Mouse (Mus musculus): ENCODE results near the gene Gm34653. TPM values are rescaled to one million over a fixed set of nuclear protein-coding genes. Genes with fewer than 3 reads are reported as not detected.
A peak's percentile ranks its signal among the peaks of the same experiment; 100 is the strongest.
"Not testable (repeated sequence)": the region's sequence is repeated elsewhere in the genome, so short reads cannot be mapped to it uniquely, and the experiment has no call there.

Gm34653 gene
- total and polyA plus RNA-seq, 3 experiments: not detected

DNA sequence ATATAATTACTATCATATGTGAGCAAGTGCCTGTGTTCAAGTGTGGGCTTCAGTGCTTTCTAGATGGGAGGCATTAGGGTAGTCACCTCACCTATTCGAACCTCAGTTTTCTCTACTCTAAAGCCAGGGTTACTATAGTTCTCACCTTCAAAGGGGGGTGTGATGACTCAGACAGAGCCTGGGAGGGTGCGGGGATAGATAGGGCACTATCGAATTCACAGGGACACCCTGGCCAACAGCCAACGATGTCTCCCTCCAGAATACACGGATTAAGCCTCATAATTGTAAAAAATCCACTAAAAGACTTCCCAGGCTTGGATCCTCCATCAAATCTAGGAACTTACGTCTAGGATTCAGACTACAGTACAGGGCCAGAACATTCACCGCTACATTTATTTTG, 37.4 kb upstream of the Gm34653 start:
- no peak overlapping the region for H3K27ac ChIP-seq
- no peak for DNase-seq
- no peak overlapping the region for H3K4me3 ChIP-seq
- TF ChIP-seq EP300 (IDR thresholded peaks at IDR 0.05; ENCODE audit: insufficient read depth, low read depth, low read length) (no peak), POLR2A (IDR thresholded peaks at IDR 0.05; ENCODE audit: insufficient read depth, low read depth, low read length) (no peak), CTCF (IDR thresholded peaks at IDR 0.05) (no peak)
- intact Hi-C loops (cut with DNase I): no loop called here
- peaks cover 3% of the 10 kb centered on the region for H3K36me3 ChIP-seq (ENCODE audit: control insufficient read depth, insufficient read depth, low read length)
- H3K27me3 ChIP-seq (ENCODE audit: control insufficient read depth, insufficient read depth, low read length): no peaks in the 10 kb centered on the region
- H3K4me1 ChIP-seq (ENCODE audit: control insufficient read depth, insufficient read depth, low read length): peaks cover 2% of the 10 kb centered on the region; the same call in 1 of the 2 replicates
- no peaks in the 10 kb centered on the region for H3K79me2 ChIP-seq (replicated peaks; ENCODE audit: control insufficient read depth, insufficient read depth, low read length)
- 85% methylated on average over 7 of the region's 7 CpGs for whole genome bisulfite sequencing
- H3K9ac ChIP-seq (ENCODE audit: low read depth, low read length): no peak overlapping the region

DNA sequence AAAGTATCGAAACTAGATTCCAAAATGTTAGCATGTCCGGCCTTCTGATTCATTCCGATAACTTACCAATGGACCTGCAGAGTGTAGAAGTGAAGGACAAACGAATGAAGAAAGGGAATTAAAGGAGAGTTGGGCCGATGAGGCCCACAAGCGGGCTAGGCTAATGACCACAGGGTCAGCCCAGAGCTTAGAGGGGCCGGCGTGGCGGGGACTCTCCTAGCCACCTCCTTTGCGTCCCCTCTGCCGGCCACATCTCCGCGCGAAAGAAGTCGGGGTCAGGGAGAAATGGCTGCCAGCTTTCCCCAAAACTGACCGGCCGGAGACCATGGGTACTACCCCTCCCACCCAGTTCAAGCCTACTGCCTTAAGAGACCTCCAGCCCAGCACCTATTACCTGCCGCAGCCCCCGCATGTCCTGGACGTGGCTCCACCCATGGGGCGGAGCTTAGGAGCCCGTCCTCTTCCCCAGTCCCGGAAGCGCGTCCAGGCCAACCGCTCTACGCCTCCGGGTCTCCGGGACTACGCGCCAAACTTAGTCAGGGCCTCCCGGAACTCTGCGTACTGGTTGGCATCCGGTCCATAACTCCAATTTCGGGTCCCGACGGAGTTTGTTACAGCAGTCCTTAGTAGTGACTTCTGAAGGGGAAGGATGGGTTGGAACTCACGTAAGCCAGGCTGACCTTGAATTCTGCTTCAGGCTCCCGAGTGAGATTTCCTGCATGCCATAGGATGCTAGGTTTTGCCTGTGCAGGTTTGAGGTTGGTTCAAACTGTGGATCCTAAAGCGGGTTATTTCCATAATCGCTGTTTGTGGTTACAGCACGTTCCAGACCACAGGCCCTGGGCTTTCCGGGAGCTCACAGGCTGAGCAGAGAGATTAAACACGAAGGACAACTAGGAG, 33.2 kb upstream of the Gm34653 start, which contains the start of gene Rabepk:
TSS of gene Rabepk (minus strand) at position 556 of the 900 bp plus-strand sequence.
- DNase-seq: peak; percentile 90 to 92
- intact Hi-C loops (cut with DNase I): no loop called here

DNA sequence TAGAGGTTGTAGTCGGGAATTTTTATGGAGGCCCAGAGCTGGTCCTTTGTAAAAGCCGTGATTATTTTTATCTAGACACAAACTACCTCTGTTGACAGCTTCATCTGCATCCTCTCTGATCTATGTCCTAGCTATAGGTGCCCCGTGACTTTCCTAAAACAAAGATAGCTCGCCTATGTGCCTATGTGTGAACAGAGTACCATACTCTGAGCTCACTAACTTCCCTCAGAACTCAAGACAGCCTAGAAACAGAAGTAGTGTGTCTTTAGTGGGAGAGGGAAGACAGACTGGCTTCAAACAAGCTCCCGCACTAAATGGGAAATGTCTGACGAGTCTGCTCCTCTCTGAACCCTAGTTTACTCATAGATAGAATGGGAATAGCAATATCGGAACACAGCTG, 32.4 kb upstream of the Gm34653 start:
- Histone ChIP-seq H3K4me1 (ENCODE audit: control insufficient read depth, insufficient read depth, low read length) (peaks cover 9% of the 10 kb centered on the region), H3K27ac (peak overlapping the region; percentile 78; the same call in 1 of the 2 replicates), H3K36me3 (ENCODE audit: control insufficient read depth, insufficient read depth, low read length) (peaks cover 17% of the 10 kb centered on the region), H3K79me2 (replicated peaks; ENCODE audit: control insufficient read depth, insufficient read depth, low read length) (peaks cover 5% of the 10 kb centered on the region), H3K9ac (ENCODE audit: low read depth, low read length) (no peak overlapping the region), H3K27me3 (ENCODE audit: control insufficient read depth, insufficient read depth, low read length) (no peaks in the 10 kb centered on the region), H3K4me3 (peak overlapping the region; percentile 83; the same call in 1 of the 2 replicates)
- WGBS: 65% methylated on average over 7 of the region's 7 CpGs
- intact Hi-C loops (cut with DNase I): no loop called here
- DNase-seq: no peak
- no peak for TF ChIP-seq POLR2A (IDR thresholded peaks at IDR 0.05; ENCODE audit: insufficient read depth, low read depth, low read length)
- TF ChIP-seq EP300 (IDR thresholded peaks at IDR 0.05; ENCODE audit: insufficient read depth, low read depth, low read length): no peak

More for the DNA sequence above, 33.2 kb upstream of the Gm34653 start, which contains the start of gene Rabepk:
- H3K9ac ChIP-seq (ENCODE audit: low read depth, low read length): peak within 1 kb of the TSS; percentile 72
- peak within 1 kb of the TSS; percentile 78 for H3K27ac ChIP-seq
- H3K27me3 ChIP-seq (ENCODE audit: control insufficient read depth, insufficient read depth, low read length): no peaks in the 10 kb centered on the region
- H3K4me1 ChIP-seq (ENCODE audit: control insufficient read depth, insufficient read depth, low read length): peaks cover 9% of the 10 kb centered on the region
- WGBS: 3% methylated on average over 44 of the region's 44 CpGs
- H3K4me3 ChIP-seq: peak within 1 kb of the TSS; percentile 83
- TF ChIP-seq CTCF (IDR thresholded peaks at IDR 0.05) (no peak), EP300 (IDR thresholded peaks at IDR 0.05; ENCODE audit: insufficient read depth, low read depth, low read length) (peak; percentile 51; the same call in 1 of the 2 replicates), POLR2A (IDR thresholded peaks at IDR 0.05; ENCODE audit: insufficient read depth, low read depth, low read length) (peak; percentile 80)
- H3K79me2 ChIP-seq (replicated peaks; ENCODE audit: control insufficient read depth, insufficient read depth, low read length): peaks cover 5% of the 10 kb centered on the region
- peaks cover 13% of the 10 kb centered on the region for H3K36me3 ChIP-seq (ENCODE audit: control insufficient read depth, insufficient read depth, low read length)

DNA sequence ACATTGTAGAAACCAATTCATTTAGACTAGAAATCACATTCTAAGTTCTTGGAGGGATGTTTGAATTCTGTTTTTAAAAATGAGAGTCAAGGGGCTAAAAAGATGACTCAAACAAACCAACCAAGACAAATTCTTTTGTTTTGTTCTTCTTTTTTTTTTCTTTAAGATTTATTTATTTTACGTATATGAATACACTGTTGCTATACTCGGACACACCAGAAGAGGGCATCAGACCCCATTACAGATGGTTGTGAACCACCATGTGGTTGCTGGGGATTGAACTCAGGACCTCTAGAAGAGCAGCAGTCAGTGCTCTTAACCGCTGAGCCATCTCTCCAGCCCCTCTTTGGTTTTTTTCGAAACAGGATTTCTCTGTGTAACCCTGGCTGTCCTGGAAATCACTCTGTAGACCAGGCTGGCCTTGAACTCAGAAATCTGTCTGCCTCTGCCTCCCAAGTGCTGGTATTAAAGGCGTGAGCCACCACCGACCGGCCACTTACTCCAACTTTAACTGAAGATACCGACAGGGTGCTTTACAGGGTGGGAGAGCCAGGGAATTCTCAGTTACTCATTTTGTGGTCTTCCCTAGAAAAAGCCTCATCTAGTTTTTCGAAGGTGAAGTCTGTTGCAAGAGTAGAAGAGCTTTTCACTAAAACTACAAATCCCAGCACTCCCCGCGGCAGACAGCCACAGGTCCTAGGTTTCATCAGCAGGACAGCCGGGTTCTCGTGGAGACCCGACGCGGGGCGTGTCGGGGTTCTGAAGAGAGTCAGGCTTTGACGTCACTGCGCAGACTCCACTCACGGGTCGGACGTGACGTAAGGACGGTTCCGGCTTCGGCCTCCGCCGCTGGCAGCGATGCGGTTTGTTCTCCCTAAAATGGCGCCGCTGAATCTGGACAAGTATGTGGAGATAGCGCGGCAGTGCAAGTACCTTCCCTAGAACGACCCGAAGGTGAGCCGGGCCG, 31.0 kb upstream of the Gm34653 start:
- H3K4me3 ChIP-seq: peak overlapping the region; percentile 68
- H3K27ac ChIP-seq: peak overlapping the region; percentile 90
- DNase-seq: peak; percentile 95 to 98
- peaks cover 12% of the 10 kb centered on the region for H3K4me1 ChIP-seq (ENCODE audit: control insufficient read depth, insufficient read depth, low read length)
- TF ChIP-seq POLR2A (IDR thresholded peaks at IDR 0.05; ENCODE audit: insufficient read depth, low read depth, low read length): peak; percentile 96
- TF ChIP-seq EP300 (IDR thresholded peaks at IDR 0.05; ENCODE audit: insufficient read depth, low read depth, low read length): peak; percentile 85
- peak; percentile 41 for TF ChIP-seq CTCF (IDR thresholded peaks at IDR 0.05)
- H3K79me2 ChIP-seq (replicated peaks; ENCODE audit: control insufficient read depth, insufficient read depth, low read length): peaks cover 6% of the 10 kb centered on the region
- intact Hi-C loops (cut with DNase I): loop anchor here (1.0 kb wide), 1 partner anchor 25 kb away; the partner anchor contains the start of gene Fbxw2
- peak overlapping the region; percentile 75 for H3K9ac ChIP-seq (ENCODE audit: low read depth, low read length)
- WGBS: 7% methylated on average over 39 of the region's 39 CpGs
- H3K27me3 ChIP-seq (ENCODE audit: control insufficient read depth, insufficient read depth, low read length): no peaks in the 10 kb centered on the region
- H3K36me3 ChIP-seq (ENCODE audit: control insufficient read depth, insufficient read depth, low read length): peaks cover 27% of the 10 kb centered on the region

DNA sequence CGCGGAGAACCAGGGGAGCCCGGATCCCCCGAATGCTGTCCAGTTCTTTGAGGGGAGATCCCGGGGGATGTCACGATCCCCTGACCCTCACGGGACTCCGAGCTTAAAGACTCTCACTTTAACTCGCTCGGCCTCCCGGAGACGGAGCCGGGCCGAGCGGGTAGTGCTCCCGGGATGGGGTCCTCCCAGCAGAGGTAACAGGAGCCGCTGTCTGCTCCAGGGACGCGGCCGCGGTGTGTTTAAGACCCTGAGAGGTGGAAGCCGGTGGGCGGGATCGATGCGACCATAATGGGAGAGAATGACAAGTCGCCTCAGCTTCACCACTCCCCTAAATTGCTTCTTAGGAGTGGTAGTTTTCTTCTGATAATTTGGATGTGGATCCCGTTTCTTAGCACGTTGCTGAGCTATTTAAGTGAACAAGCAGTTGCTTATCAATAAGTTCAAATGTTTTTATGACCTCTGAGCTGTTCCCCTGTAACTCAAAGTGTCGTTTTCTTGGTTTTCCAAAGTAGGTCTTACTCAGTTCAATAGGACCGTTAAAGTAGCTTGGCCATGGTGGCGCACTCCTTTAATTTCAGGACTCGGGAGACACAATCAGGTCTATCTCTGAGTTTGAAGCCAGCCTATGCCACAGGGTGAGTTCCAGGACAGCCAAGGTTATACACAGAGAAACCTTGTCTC, 30.1 kb upstream of the Gm34653 start:
- Histone ChIP-seq H3K4me3 (peak overlapping the region; percentile 68), H3K27ac (peak overlapping the region; percentile 90), H3K36me3 (ENCODE audit: control insufficient read depth, insufficient read depth, low read length) (peaks cover 35% of the 10 kb centered on the region), H3K4me1 (ENCODE audit: control insufficient read depth, insufficient read depth, low read length) (peaks cover 12% of the 10 kb centered on the region), H3K9ac (ENCODE audit: low read depth, low read length) (peak overlapping the region; percentile 75)
- not testable (repeated sequence) for H3K79me2 ChIP-seq (replicated peaks; ENCODE audit: control insufficient read depth, insufficient read depth, low read length); DNase-seq; H3K27me3 ChIP-seq (ENCODE audit: control insufficient read depth, insufficient read depth, low read length)
- under 1% methylated on average over 32 of the region's 32 CpGs for WGBS
- intact Hi-C loops (cut with DNase I): loop anchor here (1.0 kb wide), 1 partner anchor 24 kb away; the partner anchor contains the start of gene Fbxw2

Measured in heart, adult 2 months (tissue).